Mouse (Mus musculus) E14TG2a.4 (cell line): Measurements from ENCODE around the gene Hist1h2bj.

Experiments
- CTCF ChIP-seq: conservative IDR thresholded peaks from 2 replicates; pipeline ENCODE4 v1.5.1; 2014; ENCODE audit warnings: low read length
- NANOG ChIP-seq: IDR thresholded peaks from 2 replicates; pipeline ENCODE4 v1.6.1; 2014; ENCODE audit warnings: borderline replicate concordance, low read length, mixed read lengths
- POU5F1 ChIP-seq: IDR thresholded peaks from 2 replicates; pipeline ENCODE4 v1.6.1; 2014; ENCODE audit warnings: low read length, borderline replicate concordance

DNA sequence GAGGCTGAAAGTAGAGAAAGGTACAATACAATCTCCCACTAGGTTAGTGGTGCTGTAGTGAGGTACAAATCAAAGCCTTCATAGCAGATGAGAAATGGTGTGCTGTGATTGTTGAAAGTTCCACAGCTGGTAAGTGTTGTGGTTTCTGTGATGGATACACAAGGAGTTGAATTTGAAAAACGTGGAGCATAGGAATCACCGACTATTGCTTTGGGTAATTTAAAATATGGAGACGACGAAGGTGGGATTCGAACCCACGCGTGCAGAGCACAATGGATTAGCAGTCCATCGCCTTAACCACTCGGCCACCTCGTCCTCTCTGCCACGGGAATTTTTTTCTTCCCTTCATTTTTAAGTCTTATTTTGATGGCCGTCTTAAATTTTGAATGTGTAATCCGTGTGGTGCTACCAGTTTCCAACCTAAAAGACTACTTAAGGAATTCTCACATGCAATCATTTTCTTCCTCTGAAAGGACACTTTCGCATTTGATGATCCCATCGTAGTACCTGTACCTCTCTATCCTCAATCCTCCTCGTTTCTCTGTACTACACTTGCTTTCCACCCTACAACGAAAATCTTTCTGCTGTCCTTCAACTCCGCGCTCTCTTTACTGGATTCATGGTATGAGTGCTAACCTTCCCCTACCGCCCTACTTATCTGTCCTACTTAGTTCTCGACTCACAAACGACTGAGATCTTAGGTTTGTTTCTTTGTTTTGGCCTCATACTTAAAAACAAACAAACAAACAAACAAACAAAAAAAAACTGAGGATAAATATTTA is 48.9 kb upstream of the Hist1h2bj start:
- TF ChIP-seq CTCF, result no peak
- no peak for TF ChIP-seq POU5F1
- TF ChIP-seq NANOG, result no peak
